Mouse (Mus musculus): ENCODE results near the gene Fut7.

The Fut7 gene

DNA sequence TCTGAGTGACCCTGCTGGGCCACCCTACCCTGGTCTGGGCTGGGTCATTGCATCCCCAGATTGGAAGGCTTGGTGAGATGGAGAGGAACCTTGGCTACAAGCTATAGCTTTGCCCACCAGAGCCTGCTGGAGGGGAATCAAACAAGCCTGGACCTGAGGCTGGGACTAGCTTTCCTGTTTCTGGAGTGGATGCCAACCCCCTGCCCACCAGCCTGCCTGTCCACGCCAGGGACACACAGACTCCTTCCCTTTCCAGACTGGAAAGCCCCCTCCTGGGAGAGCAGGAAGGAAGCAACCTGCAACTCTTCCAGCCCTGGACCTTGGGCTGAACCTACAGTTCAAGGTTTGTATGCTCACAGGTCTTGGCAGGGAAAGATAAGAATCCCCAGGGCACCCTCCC is 559 bp downstream of the Fut7 start:
- no peak for DNase-seq (ENCODE audit: inconsistent age in 2 of 2, low spot score in 1 of 2)

DNA sequence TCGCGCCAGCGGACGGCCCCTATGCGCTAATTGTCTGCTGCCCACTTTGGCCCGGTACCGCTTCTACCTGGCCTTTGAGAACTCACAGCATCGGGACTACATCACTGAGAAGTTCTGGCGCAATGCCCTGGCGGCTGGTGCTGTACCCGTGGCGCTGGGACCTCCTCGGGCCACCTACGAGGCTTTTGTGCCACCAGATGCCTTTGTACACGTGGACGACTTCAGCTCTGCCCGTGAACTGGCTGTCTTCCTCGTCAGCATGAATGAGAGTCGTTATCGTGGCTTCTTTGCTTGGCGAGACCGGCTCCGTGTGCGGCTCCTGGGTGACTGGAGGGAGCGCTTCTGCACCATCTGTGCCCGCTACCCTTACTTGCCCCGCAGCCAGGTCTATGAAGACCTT is 2.4 kb downstream of the Fut7 start:
- no peak for DNase-seq (ENCODE audit: inconsistent age in 2 of 2, low spot score in 1 of 2)

DNA sequence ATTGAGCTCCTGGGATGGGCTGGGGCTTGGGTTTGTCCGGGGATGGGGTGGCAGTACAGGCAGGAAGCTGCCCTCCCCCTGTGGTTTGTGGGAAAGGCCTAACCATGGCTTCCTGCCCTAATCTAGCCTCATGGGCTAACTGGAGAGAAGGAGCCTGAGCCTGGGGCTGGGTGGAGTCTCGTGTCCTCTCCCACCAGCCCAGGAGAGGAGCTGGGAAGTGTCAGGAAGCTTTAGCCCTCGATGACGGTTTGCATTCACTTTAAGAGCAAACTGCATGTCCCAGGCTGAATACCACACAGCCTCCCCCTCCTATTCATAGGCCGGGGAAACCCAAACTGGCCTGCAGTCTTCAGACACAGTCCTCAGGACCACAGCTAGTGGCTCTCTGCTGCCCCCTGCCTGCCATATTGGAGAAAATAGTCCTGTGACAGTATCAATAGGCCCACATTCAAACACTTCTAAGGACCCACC is 3.7 kb downstream of the Fut7 start:
- peak; percentile 55 to 82 for DNase-seq (ENCODE audit: inconsistent age in 2 of 2, low spot score in 1 of 2)

DNA sequence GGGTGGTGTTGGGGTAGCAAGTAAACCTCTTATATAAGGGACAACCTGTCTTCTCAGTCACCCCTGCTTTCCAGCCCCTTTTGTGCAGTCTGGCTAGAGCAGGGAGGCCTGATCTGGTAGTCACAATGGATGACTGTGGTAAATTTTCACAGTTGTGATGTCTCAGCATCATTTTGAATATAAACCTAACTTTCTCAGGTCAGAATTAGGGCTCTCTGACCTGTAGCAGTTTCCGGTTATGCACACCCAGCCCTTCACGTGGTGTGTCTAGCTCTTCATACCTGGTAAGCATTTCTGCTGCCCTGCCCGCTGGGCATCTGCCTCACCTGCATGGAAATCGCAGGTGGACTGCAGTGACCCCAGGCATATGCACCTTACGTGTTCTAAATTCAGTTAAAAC is 4.2 kb downstream of the Fut7 start:
- no peak for DNase-seq (ENCODE audit: inconsistent age in 2 of 2, low spot score in 1 of 2)

DNA sequence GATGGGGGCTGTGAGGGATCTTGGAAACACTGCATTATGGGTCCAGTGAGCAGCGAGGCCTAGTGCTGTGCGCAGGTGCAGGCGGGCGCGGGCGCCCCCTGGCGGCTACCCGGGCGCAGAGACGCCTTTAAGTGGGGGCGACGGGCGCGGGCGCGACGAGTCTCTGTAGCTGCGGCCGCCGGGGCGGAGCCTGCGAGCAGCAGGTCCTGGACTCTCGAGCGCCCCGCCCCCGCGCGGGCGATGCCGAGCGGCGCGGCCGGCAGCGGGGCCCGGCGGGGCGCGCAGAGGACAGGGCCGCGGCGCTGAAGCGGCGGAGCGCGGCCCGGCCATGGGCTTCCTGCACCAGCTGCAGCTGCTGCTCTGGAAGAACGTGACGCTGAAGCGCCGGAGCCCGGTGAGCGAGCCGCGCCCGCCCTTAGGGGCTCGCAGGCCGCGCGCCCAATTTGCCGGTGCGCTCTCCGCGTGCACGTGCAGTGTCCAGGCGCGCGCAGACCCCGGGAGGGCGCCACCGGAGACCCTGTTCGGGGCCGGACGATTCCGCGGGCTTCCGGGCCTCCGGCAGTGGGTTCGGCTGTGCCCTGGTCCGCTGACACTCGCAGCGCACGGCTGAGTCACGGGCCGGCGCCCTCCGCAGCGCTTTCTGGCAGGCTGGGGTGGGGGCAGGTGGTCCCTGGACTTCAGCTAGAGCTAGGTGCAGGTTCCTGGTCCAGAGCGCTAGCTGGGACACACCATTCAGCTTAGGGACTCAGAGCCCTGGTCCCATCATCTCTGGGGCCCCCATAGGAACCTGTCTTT is 5.6 kb downstream of the Fut7 start, which contains the start of gene Abca2:
Gene Abca2 (plus strand): TSS at position 262 of the 795 bp plus-strand sequence.
- DNase-seq (ENCODE audit: inconsistent age in 2 of 2, low spot score in 1 of 2), result peak; percentile 96 to 97

DNA sequence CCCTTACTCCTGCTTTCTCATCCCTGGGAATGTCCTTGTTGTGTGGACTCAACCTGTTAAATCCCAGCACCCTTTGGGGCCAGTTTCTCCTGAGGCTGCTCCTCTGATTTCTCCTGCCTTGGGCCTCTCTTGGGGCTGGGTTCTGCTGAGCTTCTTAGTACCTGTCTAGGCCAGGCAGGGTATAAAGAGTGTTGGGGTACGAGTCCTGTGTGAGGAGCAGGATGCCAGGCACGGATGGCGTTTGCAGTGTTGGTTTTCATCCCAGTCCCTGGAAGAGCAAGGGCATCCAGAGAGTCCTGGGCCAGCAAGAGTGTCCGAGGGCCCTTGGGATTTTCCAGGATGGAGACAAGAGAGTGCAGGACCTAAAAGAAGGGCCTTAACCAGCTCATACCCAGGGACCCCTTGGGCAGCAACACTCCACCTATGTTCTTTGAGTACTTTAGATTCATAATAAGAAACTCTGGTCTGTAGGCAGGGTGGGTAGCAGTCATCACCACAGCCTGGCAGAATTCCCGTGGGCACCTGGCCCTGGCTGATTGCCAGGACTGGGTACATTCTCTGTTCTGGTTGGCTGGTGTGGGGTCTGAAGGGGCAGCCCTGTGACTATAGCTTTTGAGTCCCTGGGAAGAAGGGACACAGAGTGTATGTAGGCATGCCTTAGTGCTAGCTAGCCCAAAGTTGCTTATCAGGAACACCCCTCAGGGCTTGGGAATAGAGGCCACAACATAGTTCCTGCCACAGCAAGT is 6.5 kb downstream of the Fut7 start:
- DNase-seq (ENCODE audit: inconsistent age in 2 of 2, low spot score in 1 of 2), result no peak

DNA sequence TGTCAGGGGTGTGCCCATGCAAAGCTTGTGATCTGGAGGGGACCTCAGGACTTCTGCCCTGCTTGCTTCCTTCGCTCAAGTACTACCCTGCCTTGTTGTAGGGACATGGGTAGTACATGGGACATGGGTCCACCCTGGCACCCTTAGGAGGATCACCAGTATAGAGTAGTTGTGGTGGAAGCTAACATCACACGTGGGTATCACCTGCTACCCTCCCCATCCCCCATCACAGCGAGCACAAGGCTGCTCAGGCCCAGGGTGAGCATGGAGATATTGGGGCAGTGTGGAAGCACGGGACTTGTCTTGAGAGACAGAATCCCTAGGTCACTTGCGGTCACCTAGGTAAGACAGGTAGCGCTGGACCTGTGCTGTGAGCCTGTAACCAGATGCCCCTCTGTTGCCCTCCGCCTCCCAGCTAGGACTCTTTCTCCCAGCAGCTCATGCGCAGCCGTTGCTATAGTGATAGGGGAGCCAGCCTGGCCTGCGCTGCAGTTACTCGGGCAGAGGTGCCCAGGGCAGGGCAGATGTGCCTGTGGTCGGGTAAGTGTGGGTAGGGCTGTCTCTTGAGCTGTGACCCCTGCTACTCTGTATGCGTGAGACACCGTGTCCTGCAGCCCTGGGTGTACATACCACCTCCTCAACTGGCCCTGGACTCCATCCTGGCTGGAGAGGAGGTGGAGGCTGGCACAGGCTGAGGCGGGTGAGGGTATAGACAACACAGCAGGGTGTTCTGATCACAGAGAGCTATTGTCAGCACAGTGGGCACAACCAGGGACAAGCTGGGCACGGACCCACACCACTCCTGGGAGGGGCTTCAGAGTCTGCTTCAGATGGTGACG is 7.5 kb downstream of the Fut7 start:
- no peak for DNase-seq (ENCODE audit: inconsistent age in 2 of 2, low spot score in 1 of 2)

DNA sequence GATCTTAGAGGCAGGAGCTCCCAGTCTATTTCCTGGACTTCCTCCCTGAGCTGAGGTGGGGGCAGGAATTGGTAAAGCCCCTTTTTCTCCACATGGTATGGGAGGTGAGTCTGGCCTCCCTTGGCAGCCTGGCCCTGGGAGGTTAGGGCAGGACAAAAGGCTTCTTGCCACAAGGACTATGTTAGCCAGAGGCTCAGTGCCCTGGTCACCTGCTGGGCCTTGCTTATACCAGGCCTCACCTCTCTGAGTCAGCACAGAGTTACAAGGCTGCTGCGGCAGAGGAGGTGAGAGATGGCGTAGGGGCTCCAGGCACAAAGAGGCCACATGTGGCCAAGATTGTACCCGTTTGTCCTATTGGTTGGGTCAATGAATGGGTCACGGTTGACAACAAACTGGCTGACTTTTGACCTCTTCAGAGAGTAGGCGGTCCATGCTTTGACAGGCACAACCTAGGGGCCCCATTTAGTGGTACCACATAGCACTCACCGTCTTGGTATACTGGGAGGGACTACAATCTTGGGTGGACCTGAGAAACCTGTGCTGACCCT is 8.3 kb downstream of the Fut7 start:
- no peak for DNase-seq (ENCODE audit: inconsistent age in 2 of 2, low spot score in 1 of 2)

DNA sequence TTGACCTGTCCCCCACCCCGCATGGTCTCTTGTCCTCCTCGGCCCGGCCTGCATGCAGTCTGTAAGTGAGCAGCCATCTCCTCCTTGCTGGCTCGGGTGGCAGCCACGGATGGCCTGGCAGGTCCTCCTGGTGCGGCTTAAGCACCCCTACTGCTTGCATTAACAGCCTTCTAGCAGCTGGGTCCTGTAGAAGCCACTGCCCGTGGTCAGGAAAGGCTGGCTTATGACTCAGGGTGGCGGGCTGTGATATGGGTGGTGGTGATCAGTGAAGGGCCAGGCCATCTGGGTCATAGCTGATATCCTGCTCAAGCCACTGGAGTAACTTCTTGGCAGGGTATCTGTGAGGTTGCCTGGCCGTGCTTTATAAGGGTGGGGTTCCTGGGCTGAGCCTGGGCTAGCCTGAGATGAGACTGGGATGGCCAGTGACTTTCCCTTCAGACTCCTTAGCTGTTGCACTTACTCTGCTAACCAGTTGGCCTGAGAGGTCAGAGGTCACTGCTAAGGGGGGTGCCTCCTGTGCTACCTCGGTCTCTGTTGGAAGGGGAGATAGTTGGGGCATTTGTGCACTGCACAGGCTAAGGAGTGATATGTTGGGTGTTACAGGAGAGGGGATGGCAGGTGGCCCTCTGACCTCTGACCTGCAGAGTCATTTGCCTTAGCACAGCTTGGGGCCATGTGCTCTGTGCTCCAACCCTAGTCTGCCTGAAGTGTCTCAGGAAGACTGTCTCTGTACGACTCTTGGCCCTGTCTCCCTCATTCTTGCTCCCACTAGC is 9.4 kb downstream of the Fut7 start:
- DNase-seq (ENCODE audit: inconsistent age in 2 of 2, low spot score in 1 of 2), result no peak

DNA sequence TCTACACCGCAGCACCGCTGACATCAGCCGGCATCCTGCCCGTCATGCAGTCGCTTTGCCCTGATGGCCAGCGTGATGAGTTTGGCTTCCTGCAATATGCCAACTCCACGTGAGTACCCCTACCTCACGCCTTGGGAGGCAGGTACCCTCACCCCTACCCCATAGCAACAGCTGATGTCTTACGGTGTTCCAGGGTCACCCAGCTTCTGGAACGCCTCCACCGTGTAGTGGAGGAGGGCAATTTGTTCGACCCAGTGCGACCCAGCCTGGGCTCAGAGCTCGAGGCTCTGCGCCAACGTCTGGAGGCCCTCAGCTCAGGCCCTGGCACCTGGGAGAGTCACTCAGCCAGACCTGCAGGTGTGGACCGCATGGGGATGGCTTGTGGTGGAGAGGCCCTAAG is 10.0 kb downstream of the Fut7 start:
- DNase-seq (ENCODE audit: inconsistent age in 2 of 2, low spot score in 1 of 2), result no peak

DNA sequence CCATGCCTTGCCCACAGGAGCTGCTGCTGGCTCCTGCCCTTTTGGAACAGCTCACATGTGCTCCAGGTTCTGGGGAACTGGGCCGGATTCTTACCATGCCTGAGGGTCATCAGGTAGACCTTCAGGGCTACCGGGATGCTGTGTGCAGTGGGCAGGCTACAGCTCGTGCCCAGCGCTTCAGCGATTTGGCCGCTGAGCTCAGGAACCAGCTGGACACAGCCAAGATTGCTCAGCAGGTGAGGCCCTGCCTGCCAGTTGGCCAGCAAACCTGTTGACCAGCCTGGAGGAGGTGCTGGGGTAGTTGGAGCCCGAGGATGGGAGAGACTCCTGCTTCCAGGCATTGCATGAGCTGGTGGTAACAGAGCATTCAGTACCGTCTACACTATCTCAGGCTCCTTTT is 11.2 kb downstream of the Fut7 start:
- no peak for DNase-seq (ENCODE audit: inconsistent age in 2 of 2, low spot score in 1 of 2)

DNA sequence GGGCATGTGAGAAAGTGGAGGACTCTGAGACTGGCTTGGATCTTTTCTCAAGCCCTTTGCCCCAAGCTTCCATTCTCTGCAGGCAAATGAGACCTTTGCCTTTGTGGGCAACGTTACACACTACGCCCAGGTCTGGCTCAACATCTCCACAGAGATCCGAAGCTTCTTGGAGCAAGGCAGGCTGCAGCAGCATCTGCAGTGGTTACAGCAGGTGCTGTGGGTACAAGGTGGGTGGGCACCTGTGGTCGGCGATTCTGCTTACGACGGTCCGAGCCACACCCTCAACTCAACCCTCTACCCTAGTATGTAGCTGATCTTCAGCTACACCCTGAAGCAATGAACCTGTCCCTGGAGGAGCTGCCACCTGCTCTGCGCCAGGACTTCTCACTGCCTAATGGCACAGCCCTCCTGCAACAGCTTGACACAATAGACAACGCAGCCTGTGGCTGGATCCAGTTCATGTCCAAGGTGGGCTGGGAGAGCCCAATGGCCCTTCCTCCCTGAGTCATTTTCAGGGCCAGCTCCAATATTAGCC is 13.3 kb downstream of the Fut7 start:
- DNase-seq (ENCODE audit: inconsistent age in 2 of 2, low spot score in 1 of 2), result no peak

DNA sequence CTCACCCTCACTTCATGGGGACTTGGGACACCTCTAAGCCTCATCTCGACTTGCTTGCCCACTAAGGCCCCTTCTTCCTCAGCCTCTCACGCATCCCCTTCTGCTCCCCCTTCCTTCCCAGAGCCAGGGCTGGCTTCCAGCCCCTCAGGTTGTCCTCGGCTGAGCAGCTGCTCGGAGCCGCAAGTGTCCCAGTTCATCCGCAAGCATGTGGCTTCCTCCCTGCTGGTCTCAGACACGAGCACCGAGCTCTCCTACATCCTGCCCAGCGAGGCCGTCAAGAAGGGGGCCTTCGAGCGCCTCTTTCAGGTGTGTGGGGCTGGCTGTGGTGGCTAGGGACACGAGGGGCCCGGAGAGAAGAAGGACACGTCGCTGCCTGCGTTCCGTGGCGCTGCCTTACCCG is 18.0 kb downstream of the Fut7 start:
- DNase-seq (ENCODE audit: inconsistent age in 2 of 2, low spot score in 1 of 2), result no peak

DNA sequence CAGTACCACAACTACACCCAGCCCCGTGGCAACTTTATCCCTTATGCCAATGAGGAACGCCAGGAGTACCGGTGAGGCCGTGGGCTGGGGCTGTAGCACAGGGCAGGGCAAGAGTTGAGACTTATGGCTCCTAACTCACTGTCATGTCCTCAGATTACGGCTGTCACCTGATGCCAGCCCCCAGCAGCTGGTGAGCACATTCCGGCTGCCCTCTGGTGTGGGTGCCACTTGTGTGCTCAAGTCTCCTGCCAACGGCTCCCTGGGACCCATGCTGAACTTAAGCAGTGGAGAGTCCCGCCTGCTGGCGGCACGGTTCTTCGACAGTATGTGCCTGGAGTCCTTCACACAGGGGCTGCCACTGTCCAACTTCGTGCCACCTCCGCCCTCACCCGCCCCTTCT is 19.6 kb downstream of the Fut7 start:
- no peak for DNase-seq (ENCODE audit: inconsistent age in 2 of 2, low spot score in 1 of 2)

DNA sequence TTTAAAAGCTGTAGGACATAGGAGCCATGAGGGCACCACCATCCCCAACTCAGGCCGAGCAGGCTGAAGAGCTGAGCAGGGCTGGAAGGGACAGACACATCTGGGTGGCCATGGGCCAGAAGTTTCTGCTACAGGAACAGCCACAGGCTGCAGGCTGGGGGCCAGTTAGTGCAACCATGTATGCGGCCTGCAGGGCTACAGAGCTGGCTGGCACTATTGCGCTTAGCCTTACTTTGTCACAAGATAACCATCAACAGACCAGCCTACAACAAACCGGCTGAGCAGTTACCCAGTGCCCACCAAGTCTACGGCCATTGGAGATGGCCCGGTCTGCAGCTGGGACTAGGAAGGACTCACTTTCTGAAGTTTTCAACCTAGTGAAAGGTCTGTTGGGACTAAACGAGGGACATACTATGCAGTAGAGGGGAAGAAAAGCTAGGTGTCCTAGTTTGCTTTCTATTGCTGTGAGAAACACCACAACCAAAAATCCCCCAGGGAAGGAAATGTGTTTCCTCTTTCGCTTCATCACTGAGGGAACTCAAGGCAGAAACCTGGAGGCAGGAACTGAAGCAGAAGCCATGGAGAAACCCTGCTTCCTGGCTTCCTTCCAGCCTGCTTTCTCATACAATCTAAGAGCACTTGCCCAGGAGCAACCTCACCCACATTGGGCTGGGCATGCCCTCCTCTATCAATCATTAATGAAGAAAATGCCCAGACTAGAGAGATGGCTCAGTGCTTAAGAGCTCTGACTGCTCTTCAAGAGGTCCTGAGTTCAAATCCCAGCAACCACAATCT is 28.0 kb downstream of the Fut7 start:
- no peak for DNase-seq (ENCODE audit: inconsistent age in 2 of 2, low spot score in 1 of 2)

DNA sequence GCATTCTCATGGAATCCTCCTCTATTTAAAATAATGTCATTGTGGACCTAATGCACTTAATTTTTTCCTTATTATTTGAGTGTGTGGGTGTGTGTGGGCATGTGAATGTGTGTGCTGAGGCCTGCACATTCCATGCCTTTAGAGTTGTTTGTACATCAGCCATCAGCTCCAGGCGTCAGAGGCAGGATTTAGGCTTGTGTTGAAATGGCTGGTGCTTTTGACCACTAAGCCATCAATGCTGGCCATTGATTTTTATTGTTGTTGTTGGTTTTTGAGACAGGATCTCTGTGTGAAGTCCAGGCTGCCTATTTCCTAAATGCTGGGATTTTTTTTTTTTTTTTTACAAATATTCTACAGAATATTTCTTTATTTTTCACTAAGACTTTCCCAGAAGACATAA is 29.9 kb downstream of the Fut7 start:
- no peak for DNase-seq (ENCODE audit: inconsistent age in 2 of 2, low spot score in 1 of 2)

DNA sequence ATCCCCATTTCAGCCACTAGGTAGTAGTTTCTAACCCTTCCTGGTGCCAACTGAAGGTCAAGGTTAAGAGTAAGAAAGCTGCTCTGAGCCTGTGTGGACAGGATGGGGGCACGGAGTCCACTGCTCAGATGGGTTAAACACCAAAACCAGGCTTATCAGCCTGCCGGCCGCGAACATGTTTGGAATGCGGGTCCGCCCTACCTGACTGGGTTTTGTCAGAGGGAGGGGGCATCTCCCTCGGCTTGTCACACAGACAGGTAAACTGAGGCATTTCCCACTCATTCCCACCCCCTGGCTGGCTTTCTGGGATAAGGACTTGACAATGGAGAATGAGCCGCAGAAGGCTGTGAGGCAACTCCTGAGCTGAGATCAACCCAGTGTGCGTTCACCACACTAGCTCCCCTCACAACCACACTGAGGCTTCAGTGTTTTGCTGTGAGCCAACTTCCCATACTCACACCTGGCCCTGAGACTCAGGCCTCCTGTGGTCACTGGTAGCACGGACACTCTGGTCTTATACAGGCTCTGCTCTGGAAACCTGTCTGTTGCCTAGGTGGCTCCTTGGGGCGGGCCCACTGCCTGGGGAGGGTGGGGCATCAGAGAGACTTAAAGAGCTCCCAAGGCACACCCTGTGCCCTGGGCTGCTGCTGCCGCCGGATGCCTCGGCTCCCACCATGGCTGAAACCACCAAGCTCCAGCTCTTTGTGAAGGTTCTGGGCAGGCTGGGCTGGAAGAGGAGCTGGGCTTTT is 33.3 kb downstream of the Fut7 start, which contains the start of gene Clic3:
Gene Clic3 (plus strand): TSS at position 634 of the 749 bp plus-strand sequence.
- DNase-seq (ENCODE audit: inconsistent age in 2 of 2, low spot score in 1 of 2), result peak in 1 of 2 experiments; percentile 27

Measured in adrenal gland, adult (tissue).